Mouse (Mus musculus) cerebellum, adult 11-12 months (tissue): ENCODE results near the gene Fam193b.
A peak's percentile ranks its signal among the peaks of the same experiment; 100 is the strongest.
"Not testable (repeated sequence)": the region's sequence is repeated elsewhere in the genome, so short reads cannot be mapped to it uniquely, and the experiment has no call there.

ENCODE experiments used
- DNase-seq: peaks from one replicate; pipeline ENCODE4 v3.0.0; 2022

The Fam193b gene

DNA sequence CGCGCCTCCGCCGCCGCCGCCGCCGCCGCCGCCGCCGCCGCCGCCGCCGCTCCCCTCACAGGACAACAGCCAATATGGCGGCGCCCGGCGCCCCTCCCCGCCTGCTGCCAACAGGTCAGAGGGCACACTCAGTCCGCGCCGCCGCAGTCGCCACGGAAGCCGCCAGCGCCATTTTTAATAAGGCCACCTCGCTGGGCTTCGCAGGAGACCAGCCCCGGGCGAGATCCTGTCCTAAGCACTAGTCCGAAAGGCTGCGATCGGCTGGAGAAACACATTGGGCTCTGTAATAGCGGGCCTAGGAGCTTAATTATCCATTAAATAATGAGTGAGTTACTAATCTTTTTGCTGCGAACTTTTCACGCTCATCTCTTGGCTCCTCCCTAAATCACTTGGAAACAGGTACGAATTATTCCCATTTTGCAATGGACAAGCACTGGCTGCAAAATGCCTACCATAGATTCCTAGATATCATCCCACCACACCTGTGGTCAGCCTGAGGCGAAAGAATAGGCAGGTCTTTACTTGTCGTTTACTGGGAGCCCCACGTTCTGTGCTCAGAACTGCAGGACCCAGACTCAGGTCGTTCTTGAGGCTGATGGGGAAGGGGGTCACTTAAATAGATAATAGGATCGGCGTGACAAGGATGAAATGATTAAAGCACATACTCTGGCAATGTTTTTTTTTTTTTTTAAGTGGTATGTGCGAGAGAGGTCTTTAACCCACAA is at the start of gene Fam193b:
Gene Fam193b, minus strand, starts transcription at position 94 of the 725 bp plus-strand sequence.
- DNase-seq = peak; percentile 93

DNA sequence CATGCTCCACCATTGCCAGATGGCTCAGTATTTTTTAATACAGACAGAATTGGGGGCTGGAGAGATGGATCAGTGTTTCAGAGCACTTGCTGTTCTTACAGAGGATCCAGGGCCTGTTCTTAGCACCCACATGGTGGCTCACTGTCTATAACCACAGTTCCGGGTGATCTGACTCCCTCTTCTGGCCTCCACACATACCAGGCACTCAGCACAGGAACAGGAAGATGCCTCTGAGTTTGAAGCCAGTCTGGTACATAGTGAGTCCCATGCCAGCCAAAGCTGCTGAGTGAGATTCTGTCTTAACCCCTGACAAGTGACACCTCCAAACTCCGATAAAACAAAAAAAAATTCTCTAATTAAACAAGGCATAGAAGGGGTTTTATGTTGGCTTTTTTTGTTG is 49.4 kb upstream of the Fam193b start:
- no peak for DNase-seq

DNA sequence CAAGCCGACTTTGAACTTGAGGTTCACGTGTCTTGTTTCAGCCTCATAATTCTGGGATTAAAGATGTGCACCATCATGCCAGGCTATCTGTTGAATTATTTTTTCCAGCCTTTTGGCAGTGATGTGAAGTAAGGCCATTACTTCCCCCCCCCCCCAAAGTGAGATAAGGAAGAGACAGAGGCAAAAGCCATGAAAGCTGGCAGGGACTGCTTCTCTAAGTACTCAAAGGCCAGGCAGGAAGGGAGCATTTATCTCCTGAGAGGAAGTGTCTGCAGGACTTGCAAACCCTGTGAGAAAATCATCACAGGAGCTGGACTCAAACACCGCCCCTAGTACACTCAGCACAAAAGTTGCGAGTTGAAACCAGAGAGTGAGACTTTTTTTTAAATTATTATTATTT is 48.4 kb upstream of the Fam193b start:
- no peak for DNase-seq

DNA sequence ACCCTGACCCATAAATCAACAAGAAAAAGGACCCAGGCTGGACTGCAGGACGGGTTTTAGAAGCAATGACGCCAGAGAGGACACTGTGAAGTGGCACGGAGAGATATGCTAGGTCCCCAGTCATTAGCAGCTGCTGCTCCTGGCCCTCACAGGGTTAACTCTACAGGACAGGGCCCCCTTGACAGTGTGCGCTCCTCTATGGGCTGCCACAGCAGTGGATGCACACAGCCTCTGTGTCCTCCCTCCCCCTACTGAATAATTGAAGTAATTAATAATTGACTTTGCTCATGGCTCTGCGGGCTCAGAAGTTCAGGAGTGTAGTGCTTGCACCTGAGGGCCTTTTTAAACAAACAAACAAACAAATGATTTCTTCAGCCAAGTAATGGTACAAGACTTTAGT is 42.6 kb upstream of the Fam193b start:
- no peak for DNase-seq

GRCm38 (mm10) chr13:55611996-55612395 is 41.1 kb upstream of the Fam193b start:
- DNase-seq = no peak

GRCm38 (mm10) chr13:55607624-55608006 is 36.7 kb upstream of the Fam193b start:
- DNase-seq = no peak

GRCm38 (mm10) chr13:55606899-55607623 is 36.1 kb upstream of the Fam193b start:
- no peak for DNase-seq

DNA sequence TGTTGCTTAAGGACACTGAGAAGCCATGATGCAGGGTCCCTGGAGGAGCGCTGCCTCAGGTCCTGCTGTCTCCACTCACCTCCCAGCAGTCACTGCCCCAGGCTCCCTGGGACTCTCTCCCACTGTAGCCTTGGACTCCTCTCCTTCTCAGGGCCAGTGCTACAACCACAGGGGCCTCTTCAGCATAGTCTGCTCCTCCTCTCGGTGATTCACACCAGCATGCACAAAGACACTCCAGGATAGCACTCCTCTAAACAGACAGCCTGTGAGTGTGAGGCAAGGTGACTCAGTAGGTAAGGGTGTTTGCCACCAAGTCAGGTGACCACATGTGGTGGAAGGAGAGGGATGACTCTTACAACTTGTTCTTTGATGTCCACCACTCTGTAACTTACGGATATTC is 33.7 kb upstream of the Fam193b start:
- no peak for DNase-seq

DNA sequence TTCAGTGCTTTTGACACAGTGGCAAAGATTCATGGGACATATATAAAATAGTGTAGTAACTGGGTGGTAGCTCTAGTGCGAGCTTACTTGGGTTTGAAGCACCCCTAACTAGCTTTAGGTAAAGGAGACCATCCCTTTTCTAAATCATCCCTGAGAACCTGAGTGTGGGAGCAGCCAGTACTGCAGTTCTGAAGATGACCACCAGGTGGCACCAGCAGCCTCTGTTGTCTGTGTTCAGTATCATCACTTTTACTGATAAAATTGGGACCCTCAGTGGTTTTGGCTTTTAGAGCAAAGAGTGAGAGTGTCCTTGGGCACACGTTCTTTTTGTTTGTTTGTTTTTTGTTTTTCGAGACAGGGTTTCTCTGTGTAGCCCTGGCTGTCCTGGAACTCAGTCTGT is 30.7 kb upstream of the Fam193b start:
- DNase-seq = peak; percentile 62

DNA sequence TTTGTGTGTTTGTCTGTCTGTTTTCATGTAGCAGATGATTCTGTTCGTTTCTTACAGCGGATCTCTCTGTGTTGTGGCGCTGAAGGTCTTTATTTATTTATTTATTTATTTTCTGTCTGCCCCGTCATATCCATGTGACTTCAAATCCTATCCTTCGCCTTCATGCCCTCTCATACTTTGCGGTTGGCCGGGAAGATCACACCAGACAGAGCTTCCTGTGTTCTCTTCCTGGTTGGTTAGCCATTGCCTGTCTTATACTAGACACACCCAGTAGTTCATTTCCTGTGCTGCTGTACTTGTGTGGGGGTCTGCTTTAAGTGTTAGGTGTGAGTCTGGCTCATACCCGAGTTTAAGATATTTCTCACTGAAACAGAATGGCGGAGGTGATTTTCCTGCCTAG is 29.7 kb upstream of the Fam193b start:
- DNase-seq = no peak

DNA sequence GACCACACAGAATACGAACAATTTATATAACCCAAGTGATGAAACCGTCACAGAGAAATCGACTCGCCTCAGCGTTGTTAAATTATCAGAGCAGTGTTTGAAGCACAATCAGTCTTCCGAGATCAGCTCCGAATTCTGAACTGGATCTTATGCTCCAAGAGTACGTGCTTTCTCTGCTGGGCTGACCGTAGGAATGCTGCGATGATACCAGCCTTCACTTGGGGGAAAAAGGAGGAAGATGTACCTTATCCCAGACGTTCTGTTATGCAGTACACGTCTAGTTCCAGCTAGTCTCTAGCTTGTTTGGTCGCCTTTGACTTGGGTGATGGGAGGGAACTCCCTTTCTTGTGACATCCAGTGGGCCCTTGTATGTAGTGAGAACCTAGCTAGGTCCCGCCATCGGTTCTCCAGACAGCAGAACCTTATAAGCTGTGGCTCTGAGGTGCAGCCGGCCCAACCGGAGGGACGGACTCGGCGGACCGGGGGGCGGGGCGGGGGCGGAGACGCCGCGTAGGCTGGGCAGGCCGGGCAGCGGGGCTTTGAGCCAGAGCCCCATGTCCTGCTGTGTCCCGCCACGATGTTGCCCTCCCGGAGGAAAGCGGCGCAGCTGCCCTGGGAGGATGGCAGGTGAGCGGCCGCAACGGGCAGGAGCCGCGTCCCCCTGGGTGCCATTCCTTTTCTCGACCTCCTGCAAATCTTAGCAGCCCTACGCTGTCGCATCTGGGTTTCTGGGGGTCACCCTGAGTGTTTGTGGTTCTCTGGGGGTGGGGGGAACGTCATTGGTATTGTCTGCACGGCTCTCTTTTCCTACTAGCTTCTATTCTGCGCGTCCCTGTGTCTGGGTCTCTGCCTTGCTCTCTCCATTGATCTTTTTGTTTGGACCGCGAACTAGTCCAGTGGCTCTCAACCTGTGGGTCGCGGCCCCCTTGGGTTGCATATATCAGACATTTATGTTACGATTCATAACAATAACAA is 28.9 kb upstream of the Fam193b start, which contains the start of gene B4galt7:
Gene B4galt7, plus strand, starts transcription at position 331 of the 975 bp plus-strand sequence.
- peak; percentile 84 for DNase-seq

DNA sequence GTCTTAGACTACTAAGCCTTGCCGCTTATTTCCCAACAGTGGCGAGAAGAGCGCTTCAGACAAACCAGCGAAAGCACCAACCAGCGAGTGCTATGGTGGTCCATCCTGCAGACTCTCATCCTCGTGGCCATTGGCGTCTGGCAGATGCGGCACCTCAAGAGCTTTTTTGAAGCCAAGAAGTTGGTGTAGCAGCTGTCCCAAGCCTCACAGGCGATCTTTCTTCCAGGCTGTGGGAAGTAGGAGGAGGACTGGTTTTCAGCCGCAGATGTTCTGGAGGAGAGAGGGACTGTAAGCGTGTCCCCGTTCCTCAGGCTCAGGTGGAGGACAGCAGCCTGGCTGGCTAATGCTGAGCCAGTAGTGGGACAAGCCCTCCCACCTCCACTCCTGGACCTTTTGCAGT is 25.9 kb upstream of the Fam193b start:
- DNase-seq = no peak

- peak; percentile 80 for DNase-seq
Observed at GRCm38 (mm10) chr13:55595375-55595774, 24.5 kb upstream of the Fam193b start.

DNA sequence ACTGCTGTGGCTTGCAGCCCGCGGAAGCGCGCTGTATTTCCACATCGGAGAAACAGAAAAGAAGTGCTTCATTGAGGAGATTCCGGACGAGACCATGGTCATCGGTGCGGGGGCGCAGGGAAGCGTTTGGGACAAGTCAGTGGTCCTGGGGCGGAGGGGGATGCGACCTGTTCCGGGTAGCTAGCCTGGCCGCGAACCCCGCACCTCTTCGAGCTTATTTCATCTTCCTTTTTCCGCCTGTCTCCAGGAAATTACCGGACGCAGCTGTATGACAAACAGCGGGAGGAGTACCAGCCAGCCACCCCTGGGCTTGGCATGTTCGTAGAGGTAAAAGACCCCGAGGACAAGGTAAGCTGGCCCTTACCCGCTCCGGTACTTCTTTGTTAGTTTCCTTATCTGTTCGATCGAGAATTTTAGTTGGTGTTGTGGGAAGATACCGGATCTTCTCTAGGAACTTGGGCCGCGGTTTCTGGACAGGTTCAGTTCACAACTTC is 22.4 kb upstream of the Fam193b start:
- no peak for DNase-seq

GRCm38 (mm10) chr13:55592512-55593253 is 21.8 kb upstream of the Fam193b start:
- DNase-seq = peak; percentile 97

DNA sequence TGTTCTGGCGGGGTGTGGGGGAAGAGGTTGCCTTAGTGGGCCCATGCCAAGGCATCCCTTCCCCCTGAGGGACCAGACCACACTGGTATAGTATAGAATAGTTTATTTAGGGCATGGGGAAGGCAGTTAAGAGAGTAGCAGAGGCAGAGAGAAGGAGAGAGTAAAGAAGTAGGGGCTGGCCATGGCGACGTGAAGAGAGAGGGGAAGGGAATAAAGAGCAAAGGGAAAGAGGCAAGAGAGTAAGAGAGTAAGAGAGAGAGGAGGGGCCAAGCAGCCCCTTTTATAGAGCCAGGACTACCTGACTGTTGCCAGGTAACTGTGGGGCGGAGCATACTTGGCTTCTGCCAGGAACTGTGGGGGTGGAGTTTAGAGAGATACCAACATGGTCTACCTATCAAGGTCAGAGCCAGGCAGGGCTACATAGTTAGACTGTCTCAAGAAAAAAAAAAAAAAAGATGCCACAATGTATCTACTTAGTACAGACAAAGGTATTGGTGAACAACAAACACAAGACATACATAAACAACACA is 21.1 kb upstream of the Fam193b start:
- no peak for DNase-seq

GRCm38 (mm10) chr13:55578086-55578485 is 7.2 kb upstream of the Fam193b start:
- no peak for DNase-seq

GRCm38 (mm10) chr13:55576872-55577271 is 6.0 kb upstream of the Fam193b start:
- DNase-seq = not testable (repeated sequence)

GRCm38 (mm10) chr13:55575932-55576331 is 5.0 kb upstream of the Fam193b start:
- DNase-seq = no peak

DNA sequence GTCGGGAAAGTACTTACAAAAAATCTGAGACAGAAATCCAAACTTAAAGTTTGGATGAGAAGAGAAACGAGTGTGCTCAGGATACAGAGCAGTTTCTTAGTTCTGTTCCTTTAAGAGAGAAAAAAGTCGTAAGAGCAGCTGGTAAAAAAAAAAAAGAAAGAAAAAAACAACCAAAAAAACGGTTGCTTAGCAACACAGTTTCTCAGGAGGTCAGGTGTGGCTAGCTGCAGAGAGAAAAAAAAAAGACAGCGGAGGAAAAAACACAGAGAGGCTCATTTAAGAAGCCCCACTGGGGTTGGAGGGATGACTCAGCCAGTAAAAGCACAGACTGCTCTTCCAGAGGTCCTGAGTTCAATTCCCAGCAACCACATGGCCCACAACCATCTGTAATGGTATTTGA is 3.4 kb upstream of the Fam193b start:
- no peak for DNase-seq

GRCm38 (mm10) chr13:55573432-55573831 is 2.5 kb upstream of the Fam193b start, which contains the start of gene Tmed9:
Gene Tmed9, plus strand, starts transcription at chr13:55573732.
- DNase-seq = no peak

DNA sequence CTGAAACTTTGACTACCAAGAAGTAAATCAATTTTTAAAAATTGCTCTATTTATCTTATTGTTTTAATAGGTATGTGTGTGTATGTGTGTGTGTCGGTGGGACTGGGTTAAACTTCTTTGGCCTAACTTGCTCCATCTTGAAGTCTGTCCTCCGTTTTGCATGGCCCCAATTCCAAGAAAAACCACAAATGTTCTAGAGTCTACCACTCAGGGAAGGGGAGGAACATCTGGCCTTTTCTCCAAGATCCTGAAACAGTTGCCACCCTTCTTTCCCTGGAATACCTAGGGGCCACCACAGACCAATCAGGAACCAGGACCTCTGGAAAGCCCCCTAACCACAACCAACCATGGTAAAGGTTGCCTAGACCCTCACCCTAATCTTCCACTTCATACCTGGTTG is 1.1 kb upstream of the Fam193b start:
- DNase-seq = no peak
